Mouse (Mus musculus) megakaryocyte, embryonic 14.5 days (primary cell): ENCODE data around the gene Rpl35a. TPM values are rescaled to one million over a fixed set of nuclear protein-coding genes. Genes with fewer than 3 reads are reported as not detected.

Experiments
- H3K27me3 ChIP-seq: replicated peaks from 2 replicates; pipeline ENCODE3; 2012; ENCODE audit warnings: inconsistent platforms
- H3K36me3 ChIP-seq: replicated peaks from 2 replicates; pipeline ENCODE3; 2012; ENCODE audit warnings: low read length, inconsistent platforms, mixed read lengths
- H3K4me1 ChIP-seq: 2 replicates; pipeline ENCODE4 v1.6.1; 2012; ENCODE audit warnings: inconsistent platforms
- H3K4me3 ChIP-seq: replicated peaks from 2 replicates; pipeline ENCODE3; 2012; ENCODE audit warnings: moderate library complexity, mild to moderate bottlenecking, inconsistent platforms
- H3K9me3 ChIP-seq: 2 replicates; pipeline ENCODE4 v1.6.1; 2012; ENCODE audit warnings: inconsistent platforms
- FLI1 ChIP-seq: IDR thresholded peaks from 2 replicates; pipeline ENCODE4 v1.6.1; 2012; ENCODE audit warnings: low read length, inconsistent platforms, mixed read lengths
- GATA1 ChIP-seq: IDR thresholded peaks from 3 replicates; pipeline ENCODE4 v1.6.1; 2012; ENCODE audit warnings: mixed read lengths, low read length, inconsistent platforms, borderline replicate concordance
- polyA plus RNA-seq: library from polyadenylated mRNA; stranded (reverse); fragments of >175 nt; gene quantifications from 2 replicates; pipeline ENCODE4 v1.2.3, GENCODE M21; 2012; ENCODE audit warnings: low replicate concordance; ENCODE audit not compliant: insufficient read depth

The Rpl35a gene
- polyA plus RNA-seq, result 18.9 and 136 TPM in 2 replicates

- Histone ChIP-seq H3K9me3 (no peaks in the 10 kb centered on the region), H3K27me3 (no peaks in the 10 kb centered on the region), H3K4me3 (peak within 1 kb of the TSS; percentile 97), H3K36me3 (peaks cover 36% of the 10 kb centered on the region), H3K4me1 (peaks cover 44% of the 10 kb centered on the region)
- TF ChIP-seq GATA1 (no peak), FLI1 (no peak)
These were observed at the start of gene Rpl35a, which contains the start of gene Iqcg for GRCm38 (mm10) chr16:33056095-33056785. Rpl35a (plus strand) TSS chr16:33056453. Iqcg (minus strand) TSS chr16:33056218.

DNA sequence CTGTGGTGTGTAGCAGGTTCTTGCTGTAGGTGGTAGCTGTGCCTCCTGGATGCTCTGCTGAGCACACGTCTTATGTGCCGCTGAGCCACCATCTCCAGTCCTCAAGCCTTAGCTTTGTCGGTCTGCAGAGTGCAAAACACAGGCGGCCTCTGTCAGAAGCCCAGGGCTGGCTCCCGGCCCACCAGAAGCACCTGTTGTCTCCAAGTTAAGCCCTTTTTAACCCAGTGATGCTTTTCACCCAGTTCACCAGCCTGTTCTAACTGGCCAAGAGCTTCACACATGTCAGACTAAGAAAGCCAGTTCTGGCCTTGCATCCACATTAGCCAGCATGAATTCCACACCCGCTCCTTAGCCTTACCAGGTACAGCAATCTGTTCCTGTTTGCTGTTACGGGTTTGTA is 49.4 kb upstream of the Rpl35a start:
- Histone ChIP-seq H3K27me3 (no peaks in the 10 kb centered on the region), H3K4me1 (no peaks in the 10 kb centered on the region), H3K36me3 (peaks cover 95% of the 10 kb centered on the region), H3K4me3 (no peak overlapping the region), H3K9me3 (no peaks in the 10 kb centered on the region)
- TF ChIP-seq GATA1 (no peak), FLI1 (no peak)

DNA sequence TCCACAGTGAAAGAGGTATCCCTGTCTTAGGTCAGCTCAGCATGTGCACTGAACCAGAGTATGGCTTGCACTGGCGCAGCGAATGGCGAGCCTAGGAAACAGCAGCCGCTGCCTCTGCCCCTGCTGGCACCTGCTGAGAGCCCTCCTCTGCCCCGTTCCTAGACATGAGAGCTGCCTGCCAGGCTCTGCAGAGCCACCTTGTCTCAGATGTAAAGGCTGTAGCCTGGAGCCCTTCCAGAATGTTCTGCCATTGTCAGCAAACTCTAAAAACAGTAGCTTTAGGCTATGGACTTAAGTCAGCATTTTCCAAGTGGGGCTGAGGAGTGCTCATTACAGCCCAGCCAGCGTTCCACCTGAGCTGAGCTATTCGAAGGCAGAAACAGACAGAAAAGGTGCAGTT is 48.8 kb upstream of the Rpl35a start:
- H3K4me3 ChIP-seq, result no peak overlapping the region
- H3K36me3 ChIP-seq, result peaks cover 95% of the 10 kb centered on the region
- TF ChIP-seq FLI1 (no peak), GATA1 (no peak)
- no peaks in the 10 kb centered on the region for H3K9me3 ChIP-seq
- H3K4me1 ChIP-seq, result 0 out of 2 replicates have a peak, but pooled peaks cover 3% of the 10 kb centered on the region
- H3K27me3 ChIP-seq, result no peaks in the 10 kb centered on the region

DNA sequence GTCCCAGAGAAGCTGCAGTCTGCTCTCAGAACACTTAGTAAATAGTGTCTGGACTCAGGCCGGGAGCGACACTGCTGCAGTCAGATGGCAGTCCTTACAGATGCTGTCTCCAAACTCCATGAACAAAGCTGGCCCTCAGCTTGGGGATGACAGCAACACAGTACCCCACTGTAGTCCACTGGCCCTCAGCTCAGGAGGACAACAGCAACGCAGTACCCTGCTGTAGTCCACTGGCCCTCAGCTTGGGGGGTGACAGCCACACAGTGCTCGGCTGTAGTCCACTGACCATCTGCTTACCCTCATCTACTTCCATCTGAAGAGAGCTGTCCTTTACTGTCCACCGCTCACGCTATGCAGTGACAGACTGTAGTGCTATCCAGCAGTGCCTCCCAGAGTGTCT is 46.1 kb upstream of the Rpl35a start:
- H3K36me3 ChIP-seq, result peaks cover 100% of the 10 kb centered on the region
- TF ChIP-seq GATA1, result no peak
- H3K27me3 ChIP-seq, result no peaks in the 10 kb centered on the region

GRCm38 (mm10) chr16:33013801-33014200 is 42.5 kb upstream of the Rpl35a start:
- H3K36me3 ChIP-seq, result peaks cover 94% of the 10 kb centered on the region
- H3K9me3 ChIP-seq, result no peaks in the 10 kb centered on the region
- H3K4me3 ChIP-seq, result no peak overlapping the region
- TF ChIP-seq GATA1, result no peak
- TF ChIP-seq FLI1, result no peak
- no peaks in the 10 kb centered on the region for H3K27me3 ChIP-seq
- peaks cover 26% of the 10 kb centered on the region for H3K4me1 ChIP-seq

More for the DNA sequence above, 46.1 kb upstream of the Rpl35a start:
- no peak overlapping the region for H3K4me3 ChIP-seq
- H3K4me1 ChIP-seq, result peaks cover 9% of the 10 kb centered on the region
- no peaks in the 10 kb centered on the region for H3K9me3 ChIP-seq

- Histone ChIP-seq H3K27me3 (no peaks in the 10 kb centered on the region), H3K4me3 (no peak overlapping the region), H3K36me3 (peaks cover 88% of the 10 kb centered on the region), H3K9me3 (no peaks in the 10 kb centered on the region), H3K4me1 (peaks cover 26% of the 10 kb centered on the region)
- no peak for TF ChIP-seq FLI1
- TF ChIP-seq GATA1, result no peak
These were observed 41.3 kb upstream of the Rpl35a start for GRCm38 (mm10) chr16:33014921-33015320.

- Histone ChIP-seq H3K27me3 (no peaks in the 10 kb centered on the region), H3K9me3 (no peaks in the 10 kb centered on the region), H3K4me1 (peaks cover 26% of the 10 kb centered on the region), H3K4me3 (no peak overlapping the region), H3K36me3 (peaks cover 83% of the 10 kb centered on the region)
- TF ChIP-seq GATA1 (no peak), FLI1 (no peak)
These were observed 40.8 kb upstream of the Rpl35a start for GRCm38 (mm10) chr16:33015396-33015907.

- TF ChIP-seq FLI1, result no peak
- no peak for TF ChIP-seq GATA1
- H3K4me1 ChIP-seq, result peaks cover 26% of the 10 kb centered on the region
- peaks cover 78% of the 10 kb centered on the region for H3K36me3 ChIP-seq
- H3K4me3 ChIP-seq, result no peak overlapping the region
- H3K9me3 ChIP-seq, result no peaks in the 10 kb centered on the region
- no peaks in the 10 kb centered on the region for H3K27me3 ChIP-seq
These were observed 40.3 kb upstream of the Rpl35a start for GRCm38 (mm10) chr16:33015986-33016385.

- Histone ChIP-seq H3K4me3 (no peak overlapping the region), H3K36me3 (peaks cover 59% of the 10 kb centered on the region), H3K4me1 (peaks cover 24% of the 10 kb centered on the region), H3K9me3 (no peaks in the 10 kb centered on the region), H3K27me3 (no peaks in the 10 kb centered on the region)
- TF ChIP-seq GATA1, result no peak
- no peak for TF ChIP-seq FLI1
These were observed 38.4 kb upstream of the Rpl35a start for GRCm38 (mm10) chr16:33017677-33018349.
